Mouse (Mus musculus) embryonic facial prominence, embryonic 14.5 days (tissue): ENCODE results near the gene Rabgap1l. TPM values are rescaled to one million over a fixed set of nuclear protein-coding genes. Genes with fewer than 3 reads are reported as not detected.

Experiments
- ATAC-seq: fragments of 200-750 bp; cut with Nextera tagmentation; 2 replicates; pipeline ENCODE4 v1.8.0; 2017; ENCODE audit warnings: low read depth, moderate number of reproducible peaks, moderate TSS enrichment
- DNase-seq: peaks from one replicate; pipeline ENCODE4 v3.0.0-alpha.2; 2015; ENCODE audit warnings: low spot score
- H3K27ac ChIP-seq: fragments of 300-500 bp; sonication (generic); replicated peaks from 2 replicates; pipeline ENCODE4 v1.5.1; 2014; ENCODE audit warnings: low read depth, mild to moderate bottlenecking, low read length, moderate library complexity
- H3K27me3 ChIP-seq: fragments of 300-500 bp; sonication (generic); replicated peaks from 2 replicates; pipeline ENCODE4 v1.6.1; 2014; ENCODE audit warnings: low read length; ENCODE audit not compliant: control insufficient read depth, insufficient read depth
- H3K36me3 ChIP-seq: fragments of 300-500 bp; sonication (generic); 2 replicates; pipeline ENCODE4 v1.6.1; 2014; ENCODE audit warnings: low read length, mixed read lengths; ENCODE audit not compliant: control insufficient read depth, insufficient read depth
- H3K4me1 ChIP-seq: fragments of 300-500 bp; sonication (generic); 2 replicates; pipeline ENCODE4 v1.6.1; 2014; ENCODE audit warnings: antibody characterized with exemption, low read length; ENCODE audit not compliant: control insufficient read depth, insufficient read depth
- H3K4me2 ChIP-seq: fragments of 300-500 bp; sonication (generic); 2 replicates; pipeline ENCODE4 v1.6.1; 2014; ENCODE audit warnings: low read depth, mild to moderate bottlenecking, low read length, moderate library complexity, mixed read lengths
- H3K4me3 ChIP-seq: fragments of 300-500 bp; sonication (generic); 2 replicates; pipeline ENCODE4 v1.5.1; 2014; ENCODE audit warnings: low read depth, mild to moderate bottlenecking, low read length
- H3K9ac ChIP-seq: fragments of 300-500 bp; sonication (generic); 2 replicates; pipeline ENCODE4 v1.6.1; 2014; ENCODE audit warnings: low read depth, mild to moderate bottlenecking, low read length, moderate library complexity, mixed read lengths
- H3K9me3 ChIP-seq: fragments of 300-500 bp; sonication (generic); 2 replicates; pipeline ENCODE4 v1.6.1; 2016; ENCODE audit warnings: low read length; ENCODE audit not compliant: control insufficient read depth
- WGBS: fragments of 180-500 bp; shearing (Covaris S2); extraction: QIAGEN DNeasy Blood & Tissue Kit; methylation state at CpG from one replicate; pipeline ENCODE4 v1.1.7; 2014; 5-methylcytosine and 5-hydroxymethylcytosine counted together
- polyA plus RNA-seq: library from polyadenylated mRNA; unstranded; fragments of >200 nt; fragmentation: Nextera tagmentation; extraction: Ambion mirVana; gene quantifications from 2 replicates; pipeline ENCODE4 v1.2.1, GENCODE M21; 2014

Gene Rabgap1l
- polyA plus RNA-seq, 1 experiment from 2014 or later: 16.3 TPM

DNA sequence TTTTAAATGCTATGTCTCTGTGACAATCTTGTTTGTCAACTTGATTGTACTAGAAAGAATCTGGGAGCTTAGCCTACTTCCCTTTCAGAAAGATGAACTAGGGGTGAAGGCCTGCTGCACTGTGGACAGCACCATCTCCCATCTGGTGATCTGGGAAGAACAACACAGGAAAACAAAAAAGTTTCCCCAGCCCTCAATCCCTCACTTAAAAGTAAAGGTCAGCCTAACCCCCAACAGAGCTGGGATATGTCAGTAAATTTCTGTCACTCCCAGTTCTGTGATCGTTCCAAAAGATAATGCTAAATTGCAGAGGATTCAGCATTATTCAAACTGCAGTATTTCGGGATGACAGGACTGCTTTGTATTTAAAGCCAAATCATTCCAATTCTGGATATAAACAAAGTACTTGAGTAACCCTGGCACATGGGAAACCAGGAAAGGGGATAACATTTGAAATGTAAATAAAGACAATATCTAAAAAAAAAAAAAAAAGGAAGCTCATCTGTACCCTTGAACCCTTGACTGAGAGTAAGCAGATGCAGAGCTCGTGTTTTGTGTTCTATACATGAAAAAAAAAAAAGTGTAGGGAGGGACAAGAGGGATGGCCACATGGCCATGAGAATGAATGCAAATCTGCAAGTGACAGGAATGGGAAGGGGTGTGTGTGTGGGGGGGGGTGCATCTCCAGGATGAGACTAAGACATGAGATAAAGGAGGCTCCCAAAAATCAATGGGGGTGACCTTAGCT lies 511.5 kb downstream of the Rabgap1l start:
- H3K9me3 ChIP-seq: no peaks in the 10 kb centered on the region
- 55% methylated on average over 3 of the region's 3 CpGs for WGBS
- ATAC-seq (no peak), DNase-seq (no peak)
- H3K27ac ChIP-seq: no peak overlapping the region
- H3K27me3 ChIP-seq: no peaks in the 10 kb centered on the region
- no peaks in the 10 kb centered on the region for H3K36me3 ChIP-seq
- H3K4me3 ChIP-seq: no peak overlapping the region
- H3K4me2 ChIP-seq: no peak overlapping the region
- 0 out of 2 replicates have a peak, but pooled peaks cover 3% of the 10 kb centered on the region for H3K4me1 ChIP-seq
- H3K9ac ChIP-seq: no peak overlapping the region

DNA sequence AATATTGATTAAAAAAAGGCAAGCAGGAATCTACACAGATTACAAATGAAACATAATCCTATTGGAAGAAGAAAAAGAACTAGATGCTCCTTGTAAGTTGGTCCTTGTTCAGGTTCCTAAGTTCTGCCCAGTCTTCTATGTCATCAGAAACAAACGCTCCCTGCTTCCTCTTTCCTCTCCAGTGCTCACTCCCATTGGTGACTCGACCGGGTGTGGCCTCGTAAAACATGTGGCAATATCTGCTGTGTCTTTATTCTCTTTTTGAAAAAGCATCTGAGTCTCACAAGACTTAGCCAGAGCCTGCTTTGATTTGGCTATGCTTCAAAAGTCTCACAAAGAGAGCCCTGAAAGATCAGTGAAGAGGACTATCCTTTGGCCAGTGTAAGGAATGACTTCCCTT lies 512.4 kb downstream of the Rabgap1l start:
- Histone ChIP-seq H3K9ac (no peak overlapping the region), H3K36me3 (no peaks in the 10 kb centered on the region), H3K9me3 (no peaks in the 10 kb centered on the region), H3K27ac (no peak overlapping the region), H3K4me3 (no peak overlapping the region), H3K27me3 (no peaks in the 10 kb centered on the region), H3K4me2 (no peak overlapping the region), H3K4me1 (0 out of 2 replicates have a peak, but pooled peaks cover 3% of the 10 kb centered on the region)
- ATAC-seq (no peak), DNase-seq (no peak)
- WGBS: 74% methylated on average over 4 of the region's 4 CpGs

DNA sequence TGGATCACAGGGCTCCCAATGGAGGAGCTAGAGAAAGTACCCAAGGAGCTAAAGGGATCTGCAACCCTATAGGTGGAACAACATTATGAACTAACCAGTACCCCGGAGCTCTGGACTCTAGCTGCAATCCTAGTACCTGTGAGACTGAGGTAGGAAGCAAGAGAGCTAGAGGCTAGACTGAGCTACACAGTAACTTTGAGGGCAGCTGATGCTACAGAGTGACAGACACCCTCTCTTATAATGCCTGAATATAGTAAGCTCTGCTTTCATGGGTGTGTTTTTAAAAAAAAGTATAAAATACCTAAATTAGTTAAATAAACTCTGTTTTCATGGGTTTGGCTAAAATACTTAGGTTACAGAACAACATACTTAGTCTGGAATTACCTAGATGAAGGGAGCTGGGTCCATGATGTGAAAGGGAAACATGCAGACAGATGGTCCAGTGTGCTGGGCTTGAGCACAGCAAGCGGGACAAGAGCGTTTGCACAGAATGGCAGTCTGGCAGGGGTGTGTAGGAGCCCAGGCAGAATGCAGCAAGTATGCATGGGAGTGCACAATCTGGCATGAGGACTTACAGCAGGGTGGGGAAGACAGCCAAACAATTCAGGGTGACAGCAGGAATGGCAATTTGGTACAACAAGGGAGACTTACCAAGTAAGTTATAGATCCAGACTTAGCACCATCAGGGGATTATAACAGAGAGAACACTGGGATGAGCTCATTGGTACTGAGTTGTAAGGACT lies 514.9 kb downstream of the Rabgap1l start:
- Histone ChIP-seq H3K9ac (no peak overlapping the region), H3K27ac (no peak overlapping the region), H3K36me3 (no peaks in the 10 kb centered on the region), H3K27me3 (no peaks in the 10 kb centered on the region), H3K4me2 (no peak overlapping the region), H3K4me1 (no peaks in the 10 kb centered on the region), H3K4me3 (no peak overlapping the region), H3K9me3 (no peaks in the 10 kb centered on the region)
- no peak for ATAC-seq
- DNase-seq: no peak
- WGBS: 79% methylated on average over 3 of the region's 3 CpGs

DNA sequence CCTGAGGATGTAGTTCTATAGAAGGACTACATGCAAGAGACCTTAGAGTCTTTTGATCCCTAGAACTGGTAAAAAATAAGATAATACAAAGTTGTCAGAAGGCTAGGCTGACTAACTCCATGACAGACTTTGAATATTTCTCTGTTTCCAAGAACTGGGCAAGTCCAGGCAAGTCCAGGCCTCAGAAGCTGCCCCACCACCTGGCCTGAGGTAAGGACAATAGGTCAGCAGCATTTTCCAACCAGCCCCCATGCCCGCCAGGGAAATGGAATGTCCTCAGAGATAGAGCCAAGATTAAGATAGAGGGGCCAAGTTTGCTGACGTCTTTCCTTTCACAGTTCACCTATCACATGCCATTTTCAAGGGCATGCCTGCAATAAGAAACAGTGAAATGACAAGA lies 517.8 kb downstream of the Rabgap1l start:
- Histone ChIP-seq H3K27me3 (no peaks in the 10 kb centered on the region), H3K36me3 (no peaks in the 10 kb centered on the region), H3K9me3 (no peaks in the 10 kb centered on the region), H3K4me3 (no peak overlapping the region), H3K4me2 (no peak overlapping the region), H3K27ac (no peak overlapping the region), H3K9ac (no peak overlapping the region), H3K4me1 (no peaks in the 10 kb centered on the region)
- 74% methylated on average over 2 of the region's 2 CpGs for WGBS
- no peak for DNase-seq
- no peak for ATAC-seq

DNA sequence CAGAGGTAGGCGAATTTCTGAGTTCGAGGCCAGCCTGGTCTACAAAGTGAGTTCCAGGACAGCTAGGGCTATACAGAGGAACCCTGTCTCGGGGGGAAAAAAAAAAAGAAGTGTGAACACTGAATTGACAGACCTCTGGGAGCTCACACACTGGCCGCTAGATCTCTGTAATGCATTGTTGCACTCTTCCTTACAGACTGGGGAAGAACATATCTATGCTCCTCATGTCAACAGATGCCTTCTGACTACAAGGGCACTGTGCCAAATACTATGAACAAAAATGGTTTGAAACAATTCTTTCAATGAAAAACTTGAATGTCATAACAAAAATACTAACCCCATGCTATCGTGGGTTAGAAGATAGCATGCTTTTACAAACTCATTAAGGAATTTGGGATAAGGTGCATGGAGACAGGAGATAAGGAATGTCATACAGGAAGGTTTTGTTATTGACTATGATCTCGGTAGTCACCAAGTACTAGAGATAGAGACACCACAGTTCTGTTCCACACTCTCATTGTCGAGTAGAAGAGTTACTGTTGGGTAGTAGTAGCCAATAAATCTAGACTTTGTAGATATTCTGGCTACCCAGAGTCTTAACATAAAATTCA lies 519.8 kb downstream of the Rabgap1l start:
- DNase-seq (no peak), ATAC-seq (no peak)
- Histone ChIP-seq H3K27ac (no peak overlapping the region), H3K4me1 (no peaks in the 10 kb centered on the region), H3K36me3 (no peaks in the 10 kb centered on the region), H3K9ac (no peak overlapping the region), H3K4me2 (no peak overlapping the region), H3K4me3 (no peak overlapping the region), H3K27me3 (no peaks in the 10 kb centered on the region), H3K9me3 (no peaks in the 10 kb centered on the region)
- WGBS: 83% methylated on average over 7 of the region's 7 CpGs

DNA sequence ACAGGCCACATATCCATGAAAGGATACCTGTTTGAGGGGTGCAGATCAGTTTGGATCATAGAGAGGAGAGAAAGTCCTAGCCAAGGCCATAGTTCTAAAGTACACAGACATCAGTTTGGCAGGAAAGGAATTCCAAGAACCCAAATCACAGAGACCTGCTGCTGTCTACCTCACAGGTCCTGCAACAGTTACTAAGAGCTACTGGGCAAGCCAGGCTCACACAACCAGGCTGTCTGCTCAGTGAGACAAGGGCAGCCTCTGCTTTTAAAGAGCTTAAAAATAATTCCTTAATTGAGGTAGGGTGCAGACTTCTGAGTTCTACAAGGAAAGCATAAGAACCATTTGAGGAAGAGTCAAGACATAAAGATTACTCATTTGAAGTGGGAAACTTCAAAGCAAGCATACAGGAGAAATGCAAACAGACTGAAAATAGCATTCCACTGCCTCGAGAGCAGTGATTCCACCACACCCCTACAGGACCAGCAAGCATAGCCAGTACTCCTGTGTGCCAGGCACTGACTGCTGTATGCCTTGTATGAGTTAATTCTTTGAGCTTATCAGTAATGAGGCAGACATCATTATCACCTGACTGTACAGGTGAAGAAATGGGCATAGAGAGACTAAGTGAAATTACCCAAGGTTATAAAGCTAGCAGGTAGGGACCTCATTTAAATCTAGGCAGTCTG lies 521.6 kb downstream of the Rabgap1l start:
- H3K9me3 ChIP-seq: no peaks in the 10 kb centered on the region
- no peak overlapping the region for H3K4me2 ChIP-seq
- DNase-seq (no peak), ATAC-seq (no peak; the same call in 1 of the 2 replicates)
- 44% methylated on average over 1 of the region's 1 CpGs for WGBS
- H3K9ac ChIP-seq: no peak overlapping the region
- H3K27me3 ChIP-seq: no peaks in the 10 kb centered on the region
- H3K27ac ChIP-seq: no peak overlapping the region
- no peak overlapping the region for H3K4me3 ChIP-seq
- no peaks in the 10 kb centered on the region for H3K4me1 ChIP-seq
- no peaks in the 10 kb centered on the region for H3K36me3 ChIP-seq

DNA sequence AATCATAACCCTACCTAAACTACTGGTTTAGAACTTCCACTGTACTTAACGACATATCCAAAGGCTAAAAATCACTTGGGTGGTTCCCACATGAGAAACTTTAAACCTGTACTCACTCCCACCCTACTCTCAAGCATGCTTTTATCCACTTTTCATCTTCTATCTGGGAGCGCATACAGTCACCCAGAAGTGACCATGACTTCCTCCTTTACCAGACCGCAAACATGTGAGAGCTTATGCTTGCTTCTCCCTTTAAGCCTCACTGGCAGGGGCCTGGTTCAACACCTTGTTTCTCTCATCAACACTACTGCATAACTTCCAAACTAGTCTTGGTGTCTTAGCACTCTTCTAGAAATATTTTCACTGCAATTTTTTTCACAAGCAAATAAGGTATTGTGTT lies 524.7 kb downstream of the Rabgap1l start:
- Histone ChIP-seq H3K27ac (no peak overlapping the region), H3K9ac (no peak overlapping the region), H3K4me3 (no peak overlapping the region), H3K27me3 (no peaks in the 10 kb centered on the region), H3K36me3 (no peaks in the 10 kb centered on the region), H3K9me3 (no peaks in the 10 kb centered on the region), H3K4me1 (no peaks in the 10 kb centered on the region), H3K4me2 (no peak overlapping the region)
- no peak for ATAC-seq
- DNase-seq: no peak
- 78% methylated on average over 3 of the region's 3 CpGs for WGBS

DNA sequence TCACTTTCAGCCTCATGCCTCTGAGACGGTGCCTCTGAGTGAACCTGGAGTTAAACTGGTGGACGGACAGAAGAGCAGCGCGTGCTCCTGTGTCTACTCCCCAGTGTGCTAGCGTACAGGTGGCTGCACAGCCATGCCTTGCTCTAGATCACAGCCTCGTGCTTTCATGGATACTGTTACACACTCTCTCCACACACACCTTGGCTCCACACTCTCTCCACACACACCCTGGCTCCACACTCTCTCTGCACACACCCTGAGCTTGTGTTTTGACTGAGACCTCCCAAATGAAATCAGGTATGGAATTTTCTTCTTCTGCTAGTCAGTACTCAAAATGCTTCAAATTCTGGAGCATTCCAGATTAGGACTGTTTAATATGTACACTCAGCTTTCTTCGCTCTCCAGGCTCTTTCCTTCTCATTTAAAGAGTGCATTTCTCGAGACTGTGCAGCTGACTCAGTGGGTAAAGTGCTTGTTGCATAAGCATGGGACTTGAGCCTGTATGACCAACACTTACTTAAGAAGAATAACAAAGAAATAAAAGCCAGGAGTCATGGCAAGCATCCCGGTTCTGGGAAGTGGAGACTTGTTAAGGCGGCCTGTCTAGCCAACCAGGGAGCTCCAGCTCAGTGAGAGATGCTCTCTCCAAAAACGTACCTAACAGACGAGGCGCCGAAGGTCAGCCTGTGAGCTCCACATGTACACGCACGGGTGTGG lies 529.2 kb downstream of the Rabgap1l start:
- Histone ChIP-seq H3K4me3 (no peak overlapping the region), H3K36me3 (no peaks in the 10 kb centered on the region), H3K9ac (no peak overlapping the region), H3K27me3 (no peaks in the 10 kb centered on the region), H3K4me2 (no peak overlapping the region), H3K4me1 (no peaks in the 10 kb centered on the region), H3K27ac (no peak overlapping the region), H3K9me3 (no peaks in the 10 kb centered on the region)
- ATAC-seq: no peak
- no peak for DNase-seq
- WGBS: 82% methylated on average over 16 of the region's 16 CpGs
